Mouse (Mus musculus): ENCODE data around the gene Tgfbi. TPM values are rescaled to one million over a fixed set of nuclear protein-coding genes. Genes with fewer than 3 reads are reported as not detected.

The Tgfbi gene
- total RNA-seq, 2 experiments from 2014 or later, result 2.4 to 3.2 TPM

GRCm38 (mm10) chr13:56597831-56598612 lies 11.3 kb upstream of the Tgfbi start:
- DNase-seq (ENCODE audit: low spot score in 2 of 2), result peak in 1 of 2 experiments; percentile 23

- DNase-seq (ENCODE audit: low spot score in 2 of 2), result no peak
Observed at GRCm38 (mm10) chr13:56599511-56599910, 9.8 kb upstream of the Tgfbi start.

- DNase-seq (ENCODE audit: low spot score in 2 of 2), result peak in 1 of 2 experiments; percentile 41
Observed at GRCm38 (mm10) chr13:56600216-56600890, 9.0 kb upstream of the Tgfbi start.

- peak in 1 of 2 experiments; percentile 37 for DNase-seq (ENCODE audit: low spot score in 2 of 2)
Observed at GRCm38 (mm10) chr13:56601199-56601598, 8.1 kb upstream of the Tgfbi start.

- DNase-seq (ENCODE audit: low spot score in 2 of 2), result no peak
Observed at GRCm38 (mm10) chr13:56605503-56605902, 3.8 kb upstream of the Tgfbi start.

- no peak for DNase-seq (ENCODE audit: low spot score in 2 of 2)
Observed at GRCm38 (mm10) chr13:56606724-56607123, 2.6 kb upstream of the Tgfbi start.

GRCm38 (mm10) chr13:56607225-56607624 lies 2.1 kb upstream of the Tgfbi start:
- no peak for DNase-seq (ENCODE audit: low spot score in 2 of 2)

- DNase-seq (ENCODE audit: low spot score in 2 of 2), result no peak
Observed at GRCm38 (mm10) chr13:56607846-56608245, 1.5 kb upstream of the Tgfbi start.

- no peak for DNase-seq (ENCODE audit: low spot score in 2 of 2)
Observed at GRCm38 (mm10) chr13:56611129-56611528, 1.8 kb downstream of the Tgfbi start.

GRCm38 (mm10) chr13:56611741-56612140 lies 2.4 kb downstream of the Tgfbi start:
- no peak for DNase-seq (ENCODE audit: low spot score in 2 of 2)

GRCm38 (mm10) chr13:56612331-56612730 lies 3.0 kb downstream of the Tgfbi start:
- no peak for DNase-seq (ENCODE audit: low spot score in 2 of 2)

- DNase-seq (ENCODE audit: low spot score in 2 of 2), result no peak
Observed at GRCm38 (mm10) chr13:56613366-56613998, 4.2 kb downstream of the Tgfbi start.

GRCm38 (mm10) chr13:56614768-56615167 lies 5.4 kb downstream of the Tgfbi start:
- DNase-seq (ENCODE audit: low spot score in 2 of 2), result no peak

- no peak for DNase-seq (ENCODE audit: low spot score in 2 of 2)
Observed at GRCm38 (mm10) chr13:56615223-56615622, 5.9 kb downstream of the Tgfbi start.

- no peak for DNase-seq (ENCODE audit: low spot score in 2 of 2)
Observed at GRCm38 (mm10) chr13:56615864-56616263, 6.5 kb downstream of the Tgfbi start.

- DNase-seq (ENCODE audit: low spot score in 2 of 2), result no peak
Observed at GRCm38 (mm10) chr13:56616386-56616785, 7.1 kb downstream of the Tgfbi start.

- no peak for DNase-seq (ENCODE audit: low spot score in 2 of 2)
Observed at GRCm38 (mm10) chr13:56617197-56617596, 7.9 kb downstream of the Tgfbi start.

- no peak for DNase-seq (ENCODE audit: low spot score in 2 of 2)
Observed at GRCm38 (mm10) chr13:56622201-56622757, 13.0 kb downstream of the Tgfbi start.

- DNase-seq (ENCODE audit: low spot score in 2 of 2), result no peak
Observed at GRCm38 (mm10) chr13:56626524-56626923, 17.2 kb downstream of the Tgfbi start.

- DNase-seq (ENCODE audit: low spot score in 2 of 2), result no peak
Observed at GRCm38 (mm10) chr13:56630081-56630480, 20.8 kb downstream of the Tgfbi start.

GRCm38 (mm10) chr13:56630552-56630951 lies 21.2 kb downstream of the Tgfbi start:
- DNase-seq (ENCODE audit: low spot score in 2 of 2), result no peak

GRCm38 (mm10) chr13:56631332-56631731 lies 22.0 kb downstream of the Tgfbi start:
- no peak for DNase-seq (ENCODE audit: low spot score in 2 of 2)

Measured in layer of hippocampus, adult 18-20 months (tissue).